In genomic region chr10:127754566-127755166, GRCm38 (mm10) we compare ENCODE assay signal across 14 mouse cellular contexts. TPM values are rescaled to one million over a fixed set of nuclear protein-coding genes. Genes with fewer than 3 reads are reported as not detected.
A peak's percentile ranks its signal among the peaks of the same experiment; 100 is the strongest.
DNase-seq lines count a peak whose midpoint lies in the region; ATAC-seq and TF ChIP-seq lines count a peak whose summit lies in the region.
"Had no signal": no experiment of that assay in that cellular context is flagged by ENCODE, and none has a peak within 500 bp of the region (broad histone marks: within the 10 kb centered on the region; RNA-seq: fewer than 3 reads in every experiment).

No protein-coding gene starts in this region.

- H3K4me3 ChIP-seq in liver, postnatal 0 days (ENCODE audit: low read depth, low read length) = no peak overlapping the region
- no peak overlapping the region for H3K4me3 ChIP-seq in liver, embryonic 11.5 days (ENCODE audit: low read depth, low read length)
- no peak overlapping the region for H3K4me3 ChIP-seq in heart, embryonic 10.5 days
- no peak overlapping the region for H3K4me3 ChIP-seq in cerebellum, adult 2 months (replicated peaks; ENCODE audit: insufficient read depth, low read depth, low read length)
- H3K4me3 ChIP-seq: embryonic facial prominence, embryonic 12.5 days; layer of hippocampus, adult 2 months; midbrain, embryonic 10.5 days had no signal

- peak; percentile 31; the same call in 1 of the 2 replicates for ATAC-seq in liver, postnatal 0 days
- no peak for ATAC-seq in liver, embryonic 11.5 days (replicated peaks; ENCODE audit: low FRiP score)
- ATAC-seq: forebrain, postnatal 0 days had no signal

- H3K27me3 ChIP-seq in liver, postnatal 0 days (ENCODE audit: insufficient read depth, low read length) = no peaks in the 10 kb centered on the region
- no peaks in the 10 kb centered on the region for H3K27me3 ChIP-seq in liver, embryonic 11.5 days (replicated peaks; ENCODE audit: control insufficient read depth, insufficient read depth, low read length)
- no peaks in the 10 kb centered on the region for H3K27me3 ChIP-seq in heart, embryonic 10.5 days (ENCODE audit: insufficient read depth, poor library complexity, severe bottlenecking)
- no peaks in the 10 kb centered on the region for H3K27me3 ChIP-seq in cerebellum, adult 2 months (ENCODE audit: control insufficient read depth, insufficient read depth, low read length)
- H3K27me3 ChIP-seq: embryonic facial prominence, embryonic 12.5 days had no signal

- DNase-seq in liver, postnatal 0 days = no peak
- no peak for DNase-seq in liver, embryonic 11.5 days (ENCODE audit: low spot score)
- no peak for DNase-seq in heart, embryonic 10.5 days (ENCODE audit: low spot score)
- DNase-seq in kidney, postnatal 14 days = peak; percentile 76
- DNase-seq in testis, postnatal 14 days (ENCODE audit: low spot score) = peak; percentile 86
- no peak for DNase-seq in layer of hippocampus, postnatal 10 days (ENCODE audit: low spot score in 2 of 2)
- no peak for DNase-seq in cerebellum, adult 2 months
- DNase-seq: cerebellum, adult 11 months; forebrain, postnatal 0 days had no signal

- TF ChIP-seq POLR2A in cerebellum, adult 2 months (IDR thresholded peaks at IDR 0.05; ENCODE audit: borderline replicate concordance, insufficient read depth, low read length) = no peak

- H3K9ac ChIP-seq in liver, postnatal 0 days (replicated peaks) = no peak overlapping the region
- H3K9ac ChIP-seq in liver, embryonic 11.5 days (ENCODE audit: low read depth, low read length) = no peak overlapping the region
- H3K9ac ChIP-seq: embryonic facial prominence, embryonic 12.5 days; forebrain, postnatal 0 days had no signal

- no peak for TF ChIP-seq CTCF in liver, postnatal 0 days (IDR thresholded peaks at IDR 0.05; ENCODE audit: low read depth)
- no peak for TF ChIP-seq CTCF in cerebellum, adult 2 months (IDR thresholded peaks at IDR 0.05; ENCODE audit: borderline replicate concordance, insufficient read depth, low read depth, low read length)

- no peaks in the 10 kb centered on the region for H3K36me3 ChIP-seq in liver, postnatal 0 days (replicated peaks; ENCODE audit: insufficient read depth, low read length)
- H3K36me3 ChIP-seq in liver, embryonic 11.5 days (ENCODE audit: control insufficient read depth, insufficient read depth, low read length) = no peaks in the 10 kb centered on the region
- H3K36me3 ChIP-seq in heart, embryonic 10.5 days = 0 out of 2 replicates have a peak, but pooled peaks cover 6% of the 10 kb centered on the region
- H3K36me3 ChIP-seq: embryonic facial prominence, embryonic 12.5 days; midbrain, embryonic 10.5 days had no signal

- no peak overlapping the region; the same call in 1 of the 2 replicates for H3K4me2 ChIP-seq in liver, postnatal 0 days (ENCODE audit: low read depth, low read length)
- no peak overlapping the region for H3K4me2 ChIP-seq in liver, embryonic 11.5 days
- H3K4me2 ChIP-seq: embryonic facial prominence, embryonic 12.5 days had no signal

- WGBS in liver, postnatal 0 days (ENCODE audit: insufficient replicate concordance) = 48% methylated on average over 6 of the region's 6 CpGs
- 63% methylated on average over 6 of the region's 6 CpGs for WGBS in liver, embryonic 11.5 days
- 65% methylated on average over 6 of the region's 6 CpGs for WGBS in heart, embryonic 10.5 days
- WGBS in cerebellum, adult 2 months = 47% methylated on average over 6 of the region's 6 CpGs

- peak overlapping the region; percentile 68 for H3K27ac ChIP-seq in liver, postnatal 0 days (ENCODE audit: low read depth)
- no peak overlapping the region for H3K27ac ChIP-seq in liver, embryonic 11.5 days (ENCODE audit: low read depth, low read length)
- 0 out of 2 replicates have a peak overlapping the region, but pooled peaks have one; percentile 23 for H3K27ac ChIP-seq in heart, embryonic 10.5 days
- H3K27ac ChIP-seq in cerebellum, adult 2 months (ENCODE audit: insufficient read depth, low read length) = no peak overlapping the region
- H3K27ac ChIP-seq: embryonic facial prominence, embryonic 12.5 days; layer of hippocampus, adult 2 months; midbrain, embryonic 10.5 days; stomach, postnatal 0 days had no signal

- no peaks in the 10 kb centered on the region for H3K9me3 ChIP-seq in liver, postnatal 0 days (ENCODE audit: low read length)
- H3K9me3 ChIP-seq in liver, embryonic 11.5 days (ENCODE audit: control insufficient read depth, low read length) = no peaks in the 10 kb centered on the region
- no peaks in the 10 kb centered on the region for H3K9me3 ChIP-seq in heart, embryonic 10.5 days
- H3K9me3 ChIP-seq: embryonic facial prominence, embryonic 12.5 days; midbrain, embryonic 10.5 days had no signal

- H3K4me1 ChIP-seq in liver, postnatal 0 days (ENCODE audit: insufficient read depth) = peaks cover 37% of the 10 kb centered on the region
- peaks cover 16% of the 10 kb centered on the region for H3K4me1 ChIP-seq in liver, embryonic 11.5 days (replicated peaks; ENCODE audit: control insufficient read depth, insufficient read depth, low read length)
- H3K4me1 ChIP-seq in heart, embryonic 10.5 days = peaks cover 18% of the 10 kb centered on the region
- H3K4me1 ChIP-seq in cerebellum, adult 2 months (ENCODE audit: control insufficient read depth, insufficient read depth, low read length) = no peaks in the 10 kb centered on the region

- TF ChIP-seq EP300 in liver, postnatal 0 days (IDR thresholded peaks at IDR 0.05; ENCODE audit: low read depth) = peak; percentile 59; the same call in 1 of the 2 replicates

RNA-seq across cellular contexts. Expression of gene Gpr182, which starts 3.1 kb away (rescaled TPM):
- polyA plus RNA-seq in liver, postnatal 0 days (2015; fragmentation: Nextera tagmentation; extraction: Ambion mirVana) = 16.1 and 17.3 TPM in 2 replicates
- 5.0 TPM in 2 replicates for polyA plus RNA-seq in liver, embryonic 11.5 days (2014; fragmentation: Nextera tagmentation; extraction: Ambion mirVana)
- polyA plus RNA-seq in heart, embryonic 10.5 days (2016; fragmentation: Nextera tagmentation; extraction: Ambion mirVana) = 15.2 and 22.1 TPM in 2 replicates
- total RNA-seq in layer of hippocampus, postnatal 10 days (2021) = 1 to 10 TPM; 1.0 to 1.8 TPM
- polyA plus RNA-seq in cerebellum, adult 2 months (2012; rRNA removed) = 1.4 and 1.5 TPM in 2 replicates

RNA-seq across cellular contexts. Expression of gene Rdh1, which starts 4.9 kb away (rescaled TPM):
- 0.20 TPM in 2 replicates for polyA plus RNA-seq in liver, postnatal 0 days (2015; fragmentation: Nextera tagmentation; extraction: Ambion mirVana)
- 0.17 and 0.22 TPM in 2 replicates for polyA plus RNA-seq in liver, embryonic 11.5 days (2014; fragmentation: Nextera tagmentation; extraction: Ambion mirVana)
- 0.06 and 0.13 TPM in 2 replicates for polyA plus RNA-seq in heart, embryonic 10.5 days (2016; fragmentation: Nextera tagmentation; extraction: Ambion mirVana)
- total RNA-seq in layer of hippocampus, postnatal 10 days (2021) = under 1 TPM; 0.16 TPM
- 0.15 and 0.16 TPM in 2 replicates for polyA plus RNA-seq in cerebellum, adult 2 months (2012; rRNA removed)
- polyA plus RNA-seq: embryonic facial prominence, embryonic 12.5 days; forebrain, postnatal 0 days; limb, embryonic 11.5 days had no signal

RNA-seq across cellular contexts. Expression of gene Rdh16f1, which starts 4.9 kb away (rescaled TPM):
- 0.69 TPM in 1 of 2 replicates, not detected in the other for polyA plus RNA-seq in liver, postnatal 0 days (2015; fragmentation: Nextera tagmentation; extraction: Ambion mirVana)
- 0.19 and 0.22 TPM in 2 replicates for polyA plus RNA-seq in liver, embryonic 11.5 days (2014; fragmentation: Nextera tagmentation; extraction: Ambion mirVana)
- not detected in 2 replicates for polyA plus RNA-seq in heart, embryonic 10.5 days (2016; fragmentation: Nextera tagmentation; extraction: Ambion mirVana)
- under 1 TPM in 1 of 2 experiments, not detected in 1; 0.23 TPM for total RNA-seq in layer of hippocampus, postnatal 10 days (2021)
- 0.05 and 0.92 TPM in 2 replicates for polyA plus RNA-seq in cerebellum, adult 2 months (2012; rRNA removed)
- total RNA-seq: forebrain, postnatal 0 days had no signal
- polyA plus RNA-seq: embryonic facial prominence, embryonic 12.5 days; forebrain, postnatal 0 days; limb, embryonic 11.5 days; midbrain, embryonic 10.5 days had no signal

RNA-seq across cellular contexts. Expression of gene Zbtb39, which starts 15.3 kb away (rescaled TPM):
- polyA plus RNA-seq in liver, postnatal 0 days (2015; fragmentation: Nextera tagmentation; extraction: Ambion mirVana) = 1.0 and 1.1 TPM in 2 replicates
- polyA plus RNA-seq in liver, embryonic 11.5 days (2014; fragmentation: Nextera tagmentation; extraction: Ambion mirVana) = 2.6 and 2.8 TPM in 2 replicates
- polyA plus RNA-seq in heart, embryonic 10.5 days (2016; fragmentation: Nextera tagmentation; extraction: Ambion mirVana) = 2.4 and 4.9 TPM in 2 replicates
- 10 to 100 TPM; 10.4 to 10.7 TPM for total RNA-seq in layer of hippocampus, postnatal 10 days (2021)
- polyA plus RNA-seq in cerebellum, adult 2 months (2012; rRNA removed) = 5.7 and 6.6 TPM in 2 replicates

RNA-seq across cellular contexts. Expression of gene Rdh9, which starts 21.5 kb away (rescaled TPM):
- polyA plus RNA-seq in liver, postnatal 0 days (2015; fragmentation: Nextera tagmentation; extraction: Ambion mirVana) = 15.7 and 16.7 TPM in 2 replicates
- polyA plus RNA-seq in liver, embryonic 11.5 days (2014; fragmentation: Nextera tagmentation; extraction: Ambion mirVana) = not detected in 2 replicates
- polyA plus RNA-seq in heart, embryonic 10.5 days (2016; fragmentation: Nextera tagmentation; extraction: Ambion mirVana) = 0.06 and 0.19 TPM in 2 replicates
- total RNA-seq in layer of hippocampus, postnatal 10 days (2021) = under 1 TPM; 0.33 to 0.50 TPM
- 0.13 and 0.88 TPM in 2 replicates for polyA plus RNA-seq in cerebellum, adult 2 months (2012; rRNA removed)
- polyA plus RNA-seq: limb, embryonic 11.5 days; stomach, postnatal 0 days had no signal

Comparison
In these comparisons a context has a peak if more than half of its experiments do, and no peak if none do; other contexts are left out.
1. H3K27ac ChIP-seq: peak in liver, postnatal 0 days (single experiment) and heart, embryonic 10.5 days (single experiment); none in liver, embryonic 11.5 days (single experiment) and cerebellum, adult 2 months (single experiment).
2. DNase-seq: peak in kidney, postnatal 14 days (single experiment) and testis, postnatal 14 days (single experiment); none in liver, postnatal 0 days (single experiment), liver, embryonic 11.5 days (single experiment), heart, embryonic 10.5 days (single experiment), layer of hippocampus, postnatal 10 days (0 of 2) and cerebellum, adult 2 months (0 of 2).